Mouse (Mus musculus) thymus, postnatal 36 days (tissue): ENCODE measurements around the gene Hoxc4.

ENCODE experiments used
- DNase-seq, 2 experiments: peaks; one replicate each; pipeline ENCODE4 v3.0.0; 2022; ENCODE audit warnings: mixed read lengths in 2 of 2

Gene Hoxc4

GRCm38 (mm10) chr15:103039609-103040008 is 20.9 kb downstream of the Hoxc4 start:
- DNase-seq: no peak

DNA sequence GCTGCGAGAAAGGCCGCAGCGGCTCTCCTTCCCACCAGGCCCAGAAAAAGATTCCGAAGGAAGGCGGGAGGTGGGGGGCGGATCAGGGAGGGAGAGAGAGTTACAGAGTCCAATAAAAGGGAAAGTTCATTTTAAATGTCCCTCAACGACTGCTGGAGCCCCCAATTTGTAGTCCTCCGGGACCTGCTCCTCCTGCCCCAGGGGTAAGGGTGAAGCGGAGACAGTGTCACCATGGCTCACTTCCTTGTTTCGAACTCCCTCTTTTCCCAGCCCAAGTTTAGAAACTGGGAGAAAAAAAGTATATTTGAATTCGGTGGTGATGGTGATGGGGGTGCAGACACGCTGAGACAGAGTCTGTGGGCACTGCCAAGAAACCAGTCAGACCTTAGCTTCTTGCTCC is 21.9 kb downstream of the Hoxc4 start:
- no peak for DNase-seq

DNA sequence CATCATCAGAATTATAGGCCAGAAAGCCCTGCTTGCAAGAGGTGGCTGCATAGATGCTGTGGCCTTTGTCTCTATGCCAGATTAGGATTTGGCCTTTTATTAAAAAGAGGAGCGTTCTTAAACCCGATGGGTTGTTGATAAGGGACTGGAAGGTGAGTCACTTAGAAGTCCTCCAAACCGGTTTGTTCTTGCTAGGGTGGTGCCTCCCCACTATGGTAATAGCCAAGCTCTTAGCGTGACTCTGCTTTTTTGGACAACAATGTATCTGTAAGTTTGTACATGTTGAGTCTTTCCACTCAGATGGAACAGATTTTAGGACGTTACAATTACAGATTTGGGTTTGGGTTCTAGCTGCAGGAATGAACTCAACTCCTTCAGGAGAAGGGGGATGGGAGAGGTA is 22.9 kb downstream of the Hoxc4 start:
- no peak for DNase-seq

- no peak for DNase-seq
Measured at GRCm38 (mm10) chr15:103042209-103042608, 23.5 kb downstream of the Hoxc4 start.

- no peak for DNase-seq
Measured at GRCm38 (mm10) chr15:103051670-103052069, 32.9 kb downstream of the Hoxc4 start.

DNA sequence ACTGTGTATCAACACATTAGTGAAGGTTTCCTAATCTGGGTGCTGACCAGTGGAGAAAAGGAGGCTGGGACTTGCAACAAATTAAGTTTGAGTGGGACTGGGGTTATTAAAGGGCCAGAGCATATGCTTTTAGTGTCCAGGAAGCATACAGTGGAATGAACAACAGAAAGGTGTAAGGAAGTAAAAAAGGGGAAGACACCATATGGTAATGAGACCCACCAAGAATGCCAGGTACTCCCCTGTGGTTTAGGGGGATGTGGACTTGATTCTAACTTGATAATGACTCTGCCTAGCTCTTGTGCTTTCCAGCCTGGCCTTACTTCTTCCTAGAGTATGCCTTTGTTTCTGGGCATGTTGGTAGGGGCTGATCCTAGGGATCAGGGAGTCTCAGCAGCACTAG is 34.5 kb downstream of the Hoxc4 start:
- DNase-seq: no peak

DNA sequence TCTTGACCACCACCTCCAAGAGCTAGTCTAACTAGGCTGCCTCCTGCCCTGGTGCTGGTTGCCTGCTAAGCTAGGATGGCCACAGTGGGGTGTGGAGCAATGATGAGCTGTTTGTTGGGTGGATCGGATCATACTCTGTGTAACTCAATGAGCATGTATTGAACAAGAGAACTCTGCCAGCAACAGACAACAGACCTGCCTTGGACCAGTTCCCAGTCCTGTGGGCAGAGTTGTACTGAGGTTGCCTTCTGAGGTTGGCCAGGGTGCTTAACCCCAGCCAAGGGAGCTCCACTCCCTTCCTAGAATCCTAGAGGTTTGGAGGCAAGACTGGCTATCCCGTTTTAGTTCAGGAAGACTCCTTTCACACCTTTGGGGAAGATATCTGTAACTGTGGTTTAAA is 37.7 kb downstream of the Hoxc4 start:
- no peak for DNase-seq

DNA sequence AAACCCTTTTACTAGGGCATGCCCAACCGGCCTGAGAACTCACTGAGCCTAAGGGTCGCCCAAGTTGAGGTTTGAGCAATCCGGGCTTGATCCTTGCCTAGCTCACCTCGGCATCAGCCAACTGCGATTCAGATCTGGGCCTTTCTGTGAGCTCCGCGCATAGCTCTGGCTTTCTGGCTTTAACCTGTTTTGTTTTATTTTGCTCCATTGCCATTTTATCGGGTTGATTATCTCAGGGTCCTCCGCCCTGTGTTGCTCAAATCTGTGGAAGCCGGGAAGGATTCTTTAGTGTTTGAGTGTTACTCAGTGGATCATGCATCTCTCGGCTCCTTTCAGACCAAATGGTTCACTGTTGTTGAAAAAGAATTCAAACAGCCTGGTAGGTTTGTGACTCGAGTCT is 40.0 kb downstream of the Hoxc4 start:
- no peak for DNase-seq

GRCm38 (mm10) chr15:103059393-103059992 is 40.8 kb downstream of the Hoxc4 start:
- DNase-seq: no peak

- DNase-seq: no peak
Measured at GRCm38 (mm10) chr15:103060021-103060340, 41.2 kb downstream of the Hoxc4 start.

GRCm38 (mm10) chr15:103060341-103061130 is 41.8 kb downstream of the Hoxc4 start:
- DNase-seq: no peak

DNA sequence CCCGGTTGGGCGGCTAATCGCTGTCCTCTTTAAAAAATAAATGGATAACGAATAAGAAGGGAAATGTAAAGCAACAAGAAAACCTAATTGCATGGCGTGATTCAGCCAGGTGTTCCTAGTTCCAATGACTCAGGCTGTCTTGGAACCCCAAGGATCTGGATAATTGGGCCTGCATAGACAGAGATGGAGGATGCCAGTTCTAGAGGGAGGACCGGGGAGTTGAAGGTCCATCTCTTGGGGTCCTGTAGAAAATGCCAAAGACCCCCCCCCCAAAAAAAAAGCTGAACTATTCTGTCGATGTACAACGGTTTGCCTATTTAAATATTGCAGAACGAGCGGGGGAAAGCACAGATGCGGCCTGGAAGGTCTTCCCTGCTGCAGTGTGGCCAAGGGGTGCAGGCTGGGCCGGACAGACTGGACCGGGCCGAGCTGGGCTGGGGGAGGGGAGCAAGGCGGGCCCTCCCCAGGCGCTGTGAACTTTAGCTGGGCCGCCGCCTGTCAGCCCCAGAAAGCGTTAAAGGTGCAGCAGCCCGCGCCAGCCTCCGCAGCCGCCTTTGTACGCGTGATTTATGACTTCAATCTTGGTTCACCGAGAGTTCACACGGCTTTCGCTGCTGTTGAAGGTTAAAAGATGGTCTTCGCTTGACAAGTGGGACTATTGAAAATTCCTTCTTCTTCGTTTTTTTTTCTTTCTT is 42.5 kb downstream of the Hoxc4 start:
- no peak for DNase-seq

GRCm38 (mm10) chr15:103061988-103062387 is 43.3 kb downstream of the Hoxc4 start:
- no peak for DNase-seq

- no peak for DNase-seq
Measured at GRCm38 (mm10) chr15:103065642-103066041, 46.9 kb downstream of the Hoxc4 start.

- no peak for DNase-seq
Measured at GRCm38 (mm10) chr15:103067701-103068100, 49.0 kb downstream of the Hoxc4 start.

GRCm38 (mm10) chr15:103069173-103069572 is 50.4 kb downstream of the Hoxc4 start:
- DNase-seq: no peak

DNA sequence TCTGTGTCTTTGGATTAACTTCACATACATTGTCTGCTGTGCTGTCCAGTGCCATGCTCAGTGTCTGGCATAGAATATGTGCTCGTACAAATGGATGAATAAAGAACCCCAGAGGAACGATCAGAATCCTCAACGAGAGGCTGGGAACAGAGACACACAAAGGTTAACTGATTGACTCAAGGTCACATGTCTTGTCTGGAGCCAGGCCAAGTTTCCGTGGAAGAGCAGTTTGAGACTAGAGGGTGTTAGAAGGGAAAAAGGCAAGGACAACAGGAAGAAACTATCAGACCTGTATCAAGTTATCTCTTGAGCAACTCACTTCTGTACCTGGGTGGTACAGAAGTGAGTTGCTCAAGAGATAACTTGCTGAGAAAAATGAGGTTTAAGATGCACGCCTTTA is 52.5 kb downstream of the Hoxc4 start:
- no peak for DNase-seq

DNA sequence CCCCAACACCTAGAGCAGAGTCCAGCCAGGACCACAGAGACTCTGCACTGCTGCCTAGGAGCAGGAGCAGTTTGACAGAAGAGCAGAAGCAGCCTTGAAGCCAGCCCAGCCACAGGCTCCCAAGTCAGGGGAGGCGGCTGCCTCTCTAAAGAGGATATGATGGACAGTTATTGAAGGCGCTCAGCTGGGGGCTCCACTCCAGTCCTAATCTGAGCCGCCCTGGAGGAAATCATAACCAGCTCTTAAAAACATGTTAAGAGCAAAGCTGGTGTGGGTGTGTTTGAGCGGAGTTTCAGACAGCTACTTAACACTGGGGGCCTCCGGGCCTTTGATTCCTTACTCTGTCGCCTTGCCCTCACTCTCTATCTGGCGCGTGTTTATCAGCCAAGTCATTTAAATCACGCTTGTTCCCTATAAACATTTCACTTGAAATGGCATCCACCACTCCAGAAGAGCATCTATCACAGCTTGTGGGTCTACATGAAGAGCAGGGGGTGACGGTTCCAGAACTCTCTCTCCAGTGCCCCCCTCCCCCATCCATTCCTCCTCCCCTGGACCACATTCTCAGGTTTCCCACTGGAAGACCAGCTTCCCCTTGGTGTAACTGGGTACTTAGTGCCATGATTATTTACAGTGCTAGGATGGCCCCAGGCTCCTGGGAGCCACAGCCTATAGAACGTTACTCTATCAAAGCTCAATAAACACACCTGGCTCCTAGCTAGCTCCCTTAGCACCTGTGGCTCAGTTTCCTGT is 56.1 kb downstream of the Hoxc4 start:
- DNase-seq: no peak

DNA sequence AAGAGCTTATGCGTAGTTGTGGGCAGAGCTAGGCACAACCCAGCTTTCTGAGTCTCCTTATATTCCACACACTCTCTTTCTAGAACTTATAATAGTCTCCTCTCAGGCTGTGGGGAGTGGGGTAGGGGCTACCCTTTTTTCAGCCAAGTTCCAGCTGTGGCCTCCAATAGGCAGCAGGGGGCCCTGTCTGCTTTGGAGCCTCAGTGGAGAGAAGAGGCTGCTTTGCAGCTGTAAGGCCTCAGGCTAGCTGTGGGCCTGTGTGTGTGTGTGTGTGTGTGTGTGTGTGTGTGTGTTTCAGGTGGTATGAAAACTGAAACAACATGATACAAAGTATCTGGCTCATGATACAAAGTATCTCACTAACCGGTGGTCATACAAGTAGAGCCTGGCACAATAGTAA is 58.9 kb downstream of the Hoxc4 start:
- DNase-seq: no peak

DNA sequence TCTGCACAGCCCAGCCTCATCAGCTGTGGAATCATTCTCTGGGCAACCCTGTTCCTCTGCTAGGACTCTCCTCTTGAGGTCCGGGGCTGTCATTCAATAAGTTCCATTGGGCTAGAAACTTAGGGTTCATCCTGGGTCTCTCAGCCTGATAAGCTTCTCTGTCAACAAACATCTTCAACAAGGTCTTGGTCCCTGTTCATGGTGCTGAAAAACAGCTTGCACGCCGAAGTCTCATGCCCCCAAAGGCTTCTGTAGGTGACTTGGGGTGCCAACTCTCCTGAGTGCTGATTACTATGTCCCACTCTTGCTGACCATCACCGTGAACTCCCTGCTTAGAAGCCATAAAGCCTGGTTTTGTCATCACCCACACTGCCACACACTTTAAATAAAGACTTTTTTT is 63.9 kb downstream of the Hoxc4 start:
- no peak for DNase-seq

GRCm38 (mm10) chr15:103083598-103083997 is 64.9 kb downstream of the Hoxc4 start:
- no peak for DNase-seq

DNA sequence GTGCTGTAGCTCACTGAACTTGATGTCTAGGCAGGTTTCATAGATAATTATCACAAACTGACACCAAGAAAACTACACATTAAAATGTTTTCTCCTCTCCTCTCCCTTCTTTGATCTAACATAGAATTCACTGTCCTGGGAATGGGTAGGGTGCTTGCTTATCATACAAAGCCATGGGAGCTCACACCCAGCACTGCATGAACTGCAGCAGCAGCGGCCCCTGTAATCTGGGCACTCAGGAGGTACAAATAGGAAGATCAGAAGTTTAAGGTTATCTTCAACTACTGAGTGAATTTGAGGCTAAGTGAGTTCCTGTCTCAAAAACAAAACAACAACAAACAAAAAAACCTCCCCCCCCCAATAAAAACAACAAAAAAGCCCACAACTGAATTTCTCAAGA is 66.2 kb downstream of the Hoxc4 start:
- no peak for DNase-seq

- no peak for DNase-seq
Measured at GRCm38 (mm10) chr15:103085831-103086671, 67.3 kb downstream of the Hoxc4 start.
